Comparison of ENCODE assay signal across 8 mouse cellular contexts in the genomic region with DNA sequence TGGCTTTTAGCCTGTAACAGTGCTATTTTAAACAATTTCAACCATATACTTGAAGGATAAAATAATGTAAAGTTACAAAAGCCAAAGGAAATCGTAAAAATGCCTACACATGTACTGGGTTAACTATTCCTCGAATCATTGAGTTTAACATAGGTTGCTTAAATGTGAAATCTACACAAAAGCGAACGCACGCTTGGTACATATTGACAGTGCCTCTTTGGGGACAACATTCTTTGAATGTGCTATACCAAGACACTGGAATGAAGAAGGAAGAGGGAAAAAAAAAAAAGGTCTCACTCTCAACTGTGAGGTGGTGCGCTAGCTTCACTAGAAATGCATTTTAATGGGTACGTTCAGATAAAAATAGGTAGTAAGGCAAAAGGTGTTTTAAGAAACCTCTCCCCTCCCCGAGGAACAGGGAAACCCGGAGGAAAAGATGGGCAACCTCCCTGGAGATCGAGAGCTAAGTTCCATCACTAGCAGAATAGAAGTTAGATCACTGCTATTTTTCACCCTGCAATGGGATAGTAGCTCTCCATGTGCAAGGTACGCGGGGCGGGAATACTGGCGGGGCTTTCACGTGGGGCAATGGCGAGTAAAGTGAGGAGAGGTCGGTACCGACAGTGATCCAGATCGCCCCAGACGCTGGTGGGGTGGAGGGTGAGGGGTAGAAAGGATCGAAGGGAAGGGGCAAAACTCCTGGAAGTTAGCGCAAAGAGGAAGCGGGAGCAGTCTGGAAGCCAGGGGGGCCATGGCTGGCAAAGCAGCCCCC. TPM values are rescaled to one million over a fixed set of nuclear protein-coding genes. Genes with fewer than 3 reads are reported as not detected.
DNase-seq lines count a peak whose midpoint lies in the region; ATAC-seq lines count a peak whose summit lies in the region.

No protein-coding gene starts in this region.

- peak overlapping the region; percentile 93 for H3K27ac ChIP-seq in heart, embryonic 10.5 days
- 0 out of 2 replicates have a peak overlapping the region, but pooled peaks have one; percentile 93 for H3K27ac ChIP-seq in kidney, embryonic 15.5 days

- H3K4me2 ChIP-seq in kidney, embryonic 15.5 days = peak overlapping the region; percentile 60

- H3K4me1 ChIP-seq in heart, embryonic 10.5 days = no peaks in the 10 kb centered on the region
- H3K4me1 ChIP-seq in kidney, embryonic 15.5 days = no peaks in the 10 kb centered on the region

- H3K27me3 ChIP-seq in heart, embryonic 10.5 days (ENCODE audit: insufficient read depth, poor library complexity, severe bottlenecking) = peaks cover 11% of the 10 kb centered on the region
- H3K27me3 ChIP-seq in kidney, embryonic 15.5 days = peaks cover 37% of the 10 kb centered on the region

- no peaks in the 10 kb centered on the region for H3K36me3 ChIP-seq in heart, embryonic 10.5 days
- no peaks in the 10 kb centered on the region for H3K36me3 ChIP-seq in kidney, embryonic 15.5 days

- H3K4me3 ChIP-seq in heart, embryonic 10.5 days = peak overlapping the region; percentile 73
- peak overlapping the region; percentile 68 for H3K4me3 ChIP-seq in kidney, embryonic 15.5 days (replicated peaks)

- peak; percentile 7 for DNase-seq in retina, embryonic 14.5 days (ENCODE audit: low spot score)
- DNase-seq in retina, postnatal 1 day = no peak
- DNase-seq in adrenal gland, postnatal 10 days = peak; percentile 11
- DNase-seq in heart, embryonic 10.5 days (ENCODE audit: low spot score) = no peak
- no peak for DNase-seq in layer of hippocampus, adult 18-20 months (ENCODE audit: low spot score in 2 of 2)

- ATAC-seq in kidney, embryonic 15.5 days (replicated peaks; ENCODE audit: low FRiP score) = peak; percentile 40
- ATAC-seq in megakaryocyte progenitor cell, adult 5-6 weeks (replicated peaks; ENCODE audit: poor library complexity) = peak; percentile 21
- no peak for ATAC-seq in inflammation-experienced regulatory T-cells, adult 6 months

- H3K9me3 ChIP-seq in heart, embryonic 10.5 days = no peaks in the 10 kb centered on the region
- no peaks in the 10 kb centered on the region for H3K9me3 ChIP-seq in kidney, embryonic 15.5 days (replicated peaks)

- 16% methylated on average over 23 of the region's 23 CpGs for WGBS in heart, embryonic 10.5 days
- 24% methylated on average over 23 of the region's 23 CpGs for WGBS in kidney, embryonic 15.5 days

- peak overlapping the region; percentile 66 for H3K9ac ChIP-seq in kidney, embryonic 15.5 days

RNA-seq across cellular contexts. Expression of gene Ammecr1, which starts 1.1 kb away (rescaled TPM):
- 10 to 100 TPM; 12.2 to 12.5 TPM for total RNA-seq in adrenal gland, postnatal 10 days (2021)
- 15.8 and 19.4 TPM in 2 replicates for polyA plus RNA-seq in heart, embryonic 10.5 days (2016; fragmentation: Nextera tagmentation; extraction: Ambion mirVana)
- polyA plus RNA-seq in kidney, embryonic 15.5 days (2015; fragmentation: Nextera tagmentation; extraction: Ambion mirVana) = 11.3 and 12.3 TPM in 2 replicates
- total RNA-seq in megakaryocyte progenitor cell, adult 5-6 weeks (2015) = 26.4 and 28.5 TPM in 2 replicates
- total RNA-seq in megakaryocyte progenitor cell, adult 5-6 weeks (2017) = 11.1 and 13.1 TPM in 2 replicates
- 1 to 10 TPM; 7.7 to 8.7 (median 8.6) TPM for polyA plus RNA-seq in inflammation-experienced regulatory T-cells, adult 6 months (2017; shearing (Covaris generic))
- 1 to 10 TPM; 1.6 TPM for total RNA-seq in layer of hippocampus, adult 18-20 months (2021)

Comparison
In these comparisons a context has a peak if more than half of its experiments do, and no peak if none do; other contexts are left out.
1. DNase-seq: peak in retina, embryonic 14.5 days (single experiment) and adrenal gland, postnatal 10 days (single experiment); none in retina, postnatal 1 day (single experiment), heart, embryonic 10.5 days (single experiment) and layer of hippocampus, adult 18-20 months (0 of 2).
2. RNA of gene Ammecr1, which starts 1.1 kb away (total RNA-seq): 11.1 to 28.5 TPM in megakaryocyte progenitor cell, adult 5-6 weeks and 12.2 to 12.5 TPM in adrenal gland, postnatal 10 days; 1.6 TPM in layer of hippocampus, adult 18-20 months; every median in the first group is over 4 times any median in the second.